Mouse (Mus musculus) thymus, adult 2 months (tissue): ENCODE measurements around the gene Cacna1d.

Experiments
- CTCF ChIP-seq: fragments of 200-500 bp; IDR thresholded peaks from 2 replicates; pipeline ENCODE4 v1.5.1; 2012; ENCODE audit warnings: mild to moderate bottlenecking, control low read depth, low read length, moderate library complexity, borderline replicate concordance; ENCODE audit not compliant: control insufficient read depth, poor library complexity, insufficient read depth; ENCODE audit errors: extremely low read depth
- POLR2A ChIP-seq: fragments of 200-500 bp; IDR thresholded peaks from 2 replicates; pipeline ENCODE4 v1.6.1; 2012; ENCODE audit warnings: mild to moderate bottlenecking, low read length, control low read depth, moderate library complexity; ENCODE audit not compliant: control insufficient read depth, poor library complexity, insufficient read depth; ENCODE audit errors: extremely low read depth

GRCm38 (mm10) chr14:30474416-30474815 is 16.8 kb downstream of the Cacna1d start:
- TF ChIP-seq POLR2A = no peak
- TF ChIP-seq CTCF = no peak
